Mouse (Mus musculus): ENCODE results near the gene Ptprg.

Gene Ptprg

DNA sequence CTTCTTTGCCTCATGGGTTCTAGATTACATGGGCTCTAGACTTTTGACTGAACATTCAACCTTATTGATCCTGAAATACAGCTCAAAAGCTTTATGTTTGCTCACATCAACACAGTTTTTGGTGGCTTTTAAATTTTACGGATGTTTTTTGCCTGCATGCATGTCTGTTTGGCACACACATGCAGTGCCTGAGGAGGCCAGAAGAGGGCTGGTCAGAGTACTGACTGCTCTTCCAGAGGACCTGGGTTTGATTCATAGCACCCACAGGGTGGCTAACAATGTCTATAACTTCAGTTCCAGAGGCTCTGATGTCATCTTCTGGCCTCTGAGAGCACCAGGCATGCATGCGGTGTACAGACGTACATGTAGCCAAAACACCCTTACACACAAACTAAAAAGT lies 12.0 kb downstream of the Ptprg start:
- DNase-seq (ENCODE audit: low spot score): no peak

DNA sequence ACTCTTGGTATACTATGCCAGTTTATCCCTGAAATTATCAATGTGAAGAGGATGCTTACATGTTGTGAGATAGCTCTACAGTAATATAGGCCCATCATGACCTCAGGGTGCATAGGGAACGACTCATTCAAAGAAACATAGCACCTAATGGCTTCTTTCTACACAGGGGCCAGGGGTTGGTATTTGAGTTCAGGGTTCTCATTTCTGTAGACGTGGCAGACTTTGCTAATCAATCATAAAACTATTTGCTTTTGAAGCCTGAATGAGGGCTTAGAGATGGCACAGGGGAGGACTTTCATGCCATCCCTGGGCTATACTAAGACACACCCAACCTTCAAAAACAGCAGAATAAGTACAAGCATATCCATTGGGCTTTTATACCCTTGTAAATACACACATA lies 16.4 kb downstream of the Ptprg start:
- DNase-seq (ENCODE audit: low spot score): no peak

GRCm38 (mm10) chr14:11571766-11572394 lies 18.5 kb downstream of the Ptprg start:
- no peak for DNase-seq (ENCODE audit: low spot score)

DNA sequence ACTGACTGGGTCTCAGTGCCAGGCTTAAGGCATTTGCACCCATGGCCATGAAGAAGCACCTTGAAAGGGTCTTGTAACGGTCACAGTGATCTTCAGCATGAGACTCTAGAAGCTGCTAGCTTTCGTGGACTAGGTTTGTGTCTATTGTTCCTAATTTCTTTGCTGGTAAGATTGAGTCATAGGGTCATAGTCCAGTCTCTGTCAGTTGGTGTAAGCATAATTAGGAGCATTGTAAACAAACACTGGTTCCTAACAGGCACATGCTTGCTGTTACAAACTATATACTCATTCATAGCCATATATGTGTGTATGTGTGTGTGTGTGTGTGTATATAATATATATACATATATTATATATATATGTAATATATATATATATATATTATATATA lies 19.1 kb downstream of the Ptprg start:
- no peak for DNase-seq (ENCODE audit: low spot score)

- no peak for DNase-seq (ENCODE audit: low spot score)
Measured at GRCm38 (mm10) chr14:11573710-11574109, 20.4 kb downstream of the Ptprg start.

GRCm38 (mm10) chr14:11577276-11577909 lies 24.1 kb downstream of the Ptprg start:
- peak; percentile 44 for DNase-seq (ENCODE audit: low spot score)

DNA sequence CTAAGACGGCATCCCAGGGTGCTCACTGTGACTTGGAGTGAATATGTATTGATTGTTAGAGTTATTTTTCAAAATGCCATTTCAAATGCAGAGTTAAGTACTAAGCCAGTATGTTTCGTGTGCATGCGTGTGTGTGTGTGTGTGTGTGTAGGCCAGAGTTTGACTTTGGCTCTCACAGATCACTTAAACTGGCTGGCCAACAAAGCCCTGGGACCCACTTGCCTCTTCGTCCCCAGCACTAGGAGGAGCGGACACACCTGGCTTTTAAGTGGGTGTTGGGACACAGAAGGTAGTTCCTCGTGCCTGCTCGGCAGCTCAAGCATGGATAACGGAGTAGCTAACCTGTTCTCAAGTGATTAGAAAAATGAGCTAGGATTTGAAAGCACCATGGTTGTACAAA lies 24.6 kb downstream of the Ptprg start:
- DNase-seq (ENCODE audit: low spot score): no peak

GRCm38 (mm10) chr14:11578492-11578967 lies 25.2 kb downstream of the Ptprg start:
- DNase-seq (ENCODE audit: low spot score): no peak

DNA sequence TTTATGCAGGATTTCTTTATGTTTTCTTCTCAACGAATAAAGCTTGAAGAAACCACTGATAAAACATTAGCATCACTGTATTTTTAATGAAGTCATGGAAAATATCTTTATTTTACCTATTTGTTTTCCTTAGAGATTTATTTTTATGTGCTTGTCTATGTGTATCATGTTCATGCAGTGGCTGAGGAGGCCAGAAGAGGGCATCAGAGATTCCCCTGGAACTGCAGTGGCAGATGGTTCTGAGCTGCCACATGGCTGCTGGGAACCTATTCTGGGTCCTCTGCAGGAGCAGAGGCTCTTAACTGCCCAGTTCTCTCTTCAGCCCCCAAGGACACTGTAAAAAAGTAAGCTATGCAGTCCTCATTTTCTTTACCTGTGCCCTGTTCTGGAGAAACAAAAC lies 26.6 kb downstream of the Ptprg start:
- no peak for DNase-seq (ENCODE audit: low spot score)

GRCm38 (mm10) chr14:11584263-11584662 lies 30.9 kb downstream of the Ptprg start:
- DNase-seq (ENCODE audit: low spot score): no peak

- no peak for DNase-seq (ENCODE audit: low spot score)
Measured at GRCm38 (mm10) chr14:11584929-11585633, 31.7 kb downstream of the Ptprg start.

DNA sequence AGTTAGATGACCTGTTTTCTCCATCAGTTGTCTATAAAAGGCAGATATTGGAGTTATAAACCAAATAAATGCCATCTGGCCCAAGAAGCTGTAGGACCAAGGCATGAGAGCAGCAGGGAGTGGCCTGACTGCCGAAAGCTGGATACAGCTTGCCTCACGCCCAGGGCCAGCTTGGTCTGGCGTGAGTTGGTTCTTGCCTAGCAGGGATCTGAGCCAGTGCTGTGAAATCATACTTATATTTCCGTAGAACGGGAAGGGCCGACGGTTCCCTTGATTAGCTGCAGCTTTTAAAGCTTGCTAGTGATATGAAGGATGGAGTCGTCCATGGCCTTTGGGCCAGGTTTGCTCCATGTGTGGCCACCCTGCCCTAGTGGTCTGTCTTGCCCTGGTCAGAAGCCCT lies 37.1 kb downstream of the Ptprg start:
- DNase-seq (ENCODE audit: low spot score): no peak

DNA sequence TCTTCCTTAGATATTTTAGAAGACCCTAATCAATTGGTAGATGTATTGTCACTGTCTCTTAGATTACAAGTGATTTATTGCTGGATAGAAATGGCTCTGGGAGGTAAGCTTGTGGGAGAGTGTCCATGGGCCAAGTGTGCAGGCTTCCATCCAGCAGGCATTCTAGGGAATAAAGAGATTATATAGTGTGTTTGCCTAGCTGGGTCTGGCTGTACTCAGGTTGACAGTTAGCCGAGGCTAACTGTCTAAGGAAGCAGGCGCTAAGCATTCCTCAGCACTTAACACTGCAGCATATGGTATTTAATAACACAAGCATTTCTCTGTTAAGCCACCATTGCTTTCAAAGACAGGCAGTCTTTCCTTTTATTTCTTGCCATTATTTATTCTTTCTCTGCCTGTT lies 39.3 kb downstream of the Ptprg start:
- no peak for DNase-seq (ENCODE audit: low spot score)

DNA sequence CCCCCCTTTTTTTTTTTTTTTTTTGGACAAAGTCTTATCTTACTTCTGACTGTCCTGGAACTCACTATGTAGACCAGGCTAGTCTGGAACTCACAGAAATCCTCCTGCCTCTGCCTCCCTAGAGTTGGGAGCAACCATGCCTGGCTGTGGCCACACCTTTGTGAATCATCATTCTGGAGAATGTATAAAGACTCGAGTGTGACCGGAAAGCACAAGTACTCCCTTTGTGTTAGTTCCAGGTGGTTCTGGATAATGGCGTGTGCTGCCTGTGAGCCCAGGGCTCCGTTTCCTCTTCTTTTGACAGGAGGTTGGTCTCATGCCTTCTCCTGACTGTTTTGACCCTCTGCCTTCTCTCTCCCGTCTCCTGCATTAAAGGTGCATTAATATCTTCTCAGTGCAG lies 41.0 kb downstream of the Ptprg start:
- DNase-seq (ENCODE audit: low spot score): no peak

DNA sequence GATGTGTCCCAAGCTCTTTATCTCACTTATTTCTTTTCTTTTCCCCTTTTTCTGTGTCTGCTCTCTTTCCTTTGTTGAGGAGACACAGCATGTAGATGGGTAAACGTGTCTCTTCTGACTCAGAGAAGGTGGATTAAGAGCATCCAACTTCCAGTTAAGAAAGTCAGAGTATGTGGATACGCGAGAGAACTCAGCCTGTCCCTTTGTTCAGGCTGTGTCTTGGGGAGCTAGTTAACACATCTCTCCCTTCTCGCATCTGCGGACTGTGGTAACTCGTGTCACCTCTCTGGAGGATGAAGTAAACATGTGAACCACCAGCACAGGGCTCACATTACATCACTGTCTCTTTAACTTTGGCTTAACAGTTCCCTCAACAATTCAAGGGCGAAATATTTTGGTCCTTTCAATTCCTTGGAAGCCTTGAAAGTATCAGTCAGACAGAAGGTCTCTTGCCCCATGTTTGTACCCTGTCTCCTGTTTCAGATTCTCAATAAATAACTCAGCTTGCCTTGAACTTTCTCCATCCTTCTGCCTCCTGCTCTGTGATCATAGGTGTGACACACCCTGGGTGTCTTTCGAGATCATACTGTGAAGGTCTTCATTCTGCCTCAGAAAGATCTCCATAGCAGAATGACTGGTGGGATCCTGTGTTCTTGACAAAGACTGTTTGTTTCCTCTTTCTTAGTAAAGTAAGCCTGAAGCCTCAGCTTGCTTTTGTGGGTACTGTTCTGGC lies 51.0 kb downstream of the Ptprg start:
- DNase-seq (ENCODE audit: low spot score): no peak

- DNase-seq (ENCODE audit: low spot score): no peak
Measured at GRCm38 (mm10) chr14:11608366-11608765, 55.0 kb downstream of the Ptprg start.

DNA sequence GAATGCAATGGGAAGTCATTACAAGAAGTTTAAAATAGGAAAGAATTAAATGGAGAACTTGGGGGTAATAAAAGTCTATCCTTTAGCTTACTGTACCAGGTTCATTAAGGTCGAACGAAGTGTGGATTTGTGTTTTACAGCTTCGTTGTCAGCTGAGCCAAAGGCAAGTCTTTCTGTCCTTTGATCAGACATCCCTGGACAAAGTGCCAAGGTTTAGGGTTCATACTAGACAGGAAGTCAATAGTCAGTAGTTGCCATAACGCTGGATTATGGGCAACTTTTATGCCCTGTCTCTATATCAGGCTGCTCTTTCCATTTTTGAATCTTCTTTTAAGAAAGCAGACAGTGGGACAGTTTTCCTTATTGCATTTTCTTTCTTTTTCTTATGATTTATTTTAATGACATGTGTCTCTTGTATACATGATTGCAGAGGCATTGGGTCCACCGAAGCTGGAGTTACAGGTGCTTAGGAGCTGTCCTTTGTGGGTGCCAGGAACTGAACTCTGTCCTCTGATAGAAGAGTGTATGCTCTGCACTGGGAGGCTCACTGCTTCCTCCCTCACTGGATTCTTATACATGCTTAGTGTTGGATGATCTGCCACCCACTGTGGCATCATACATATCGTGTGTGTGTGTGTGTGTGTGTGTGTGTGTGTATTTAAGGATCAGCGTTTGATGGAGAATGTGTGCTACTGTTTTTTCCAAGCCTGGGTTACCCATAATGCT lies 56.7 kb downstream of the Ptprg start:
- DNase-seq (ENCODE audit: low spot score): no peak

GRCm38 (mm10) chr14:11612426-11612825 lies 59.1 kb downstream of the Ptprg start:
- no peak for DNase-seq (ENCODE audit: low spot score)

DNA sequence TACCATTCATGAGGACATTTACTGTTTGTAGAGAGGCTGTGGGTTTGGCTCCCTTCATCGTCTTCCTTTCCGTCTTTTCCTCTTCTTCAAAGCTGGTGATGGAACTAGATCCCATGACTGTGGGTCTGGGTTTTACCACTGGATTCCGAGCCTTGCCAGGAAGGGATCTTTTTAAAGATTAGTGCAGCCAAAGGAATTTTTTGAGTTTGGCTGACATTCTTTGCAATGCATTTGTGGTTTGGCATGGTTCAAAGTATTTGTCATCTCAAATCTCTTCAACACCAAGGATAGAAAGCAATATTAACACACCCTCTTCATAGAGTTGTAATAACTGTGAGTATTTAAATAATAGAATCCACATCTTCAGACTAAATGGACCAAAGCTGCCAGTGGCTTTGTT lies 59.8 kb downstream of the Ptprg start:
- no peak for DNase-seq (ENCODE audit: low spot score)

DNA sequence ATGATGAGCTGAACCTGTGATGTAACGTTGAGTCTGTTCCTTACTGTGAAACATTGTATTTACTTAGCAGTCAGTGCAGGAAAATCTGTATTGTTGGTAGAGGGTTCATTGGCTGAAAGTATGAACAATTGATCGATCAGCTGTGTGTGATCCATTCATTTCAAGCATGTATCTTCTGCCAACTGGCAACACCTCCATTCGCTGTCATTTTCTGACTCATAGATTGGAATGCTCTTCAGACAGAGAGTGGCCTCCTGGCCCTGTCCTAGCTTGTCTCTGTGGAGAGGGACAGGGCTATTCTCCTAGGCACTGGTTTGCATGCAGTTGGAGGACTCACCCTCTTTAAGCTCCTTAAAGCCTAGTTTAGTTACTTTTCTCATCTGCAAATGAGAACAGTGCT lies 62.4 kb downstream of the Ptprg start:
- no peak for DNase-seq (ENCODE audit: low spot score)

DNA sequence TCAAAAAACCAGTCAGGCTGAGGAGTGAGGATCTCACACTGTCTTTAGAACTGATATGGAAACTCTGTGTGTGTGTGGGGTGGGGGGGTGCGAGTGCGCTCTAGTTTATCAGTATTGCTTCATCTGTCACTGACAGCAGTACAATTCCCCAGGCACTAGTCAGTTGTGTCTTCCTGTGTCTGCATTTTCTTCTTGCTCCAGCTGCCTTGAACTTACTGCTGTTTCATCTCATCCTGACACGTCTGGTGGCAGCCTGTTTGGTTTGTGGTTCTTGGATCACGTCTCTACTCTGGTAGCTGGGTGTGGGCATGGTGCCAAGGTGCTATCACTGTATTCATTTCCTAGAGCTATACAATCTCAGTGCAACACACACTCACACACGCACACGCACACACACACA lies 64.0 kb downstream of the Ptprg start:
- peak; percentile 26 for DNase-seq (ENCODE audit: low spot score)

- no peak for DNase-seq (ENCODE audit: low spot score)
Measured at GRCm38 (mm10) chr14:11618140-11618705, 64.9 kb downstream of the Ptprg start.
